Mouse (Mus musculus) ES-Bruce4 (cell line): ENCODE results near the gene Hs3st1.

ENCODE experiments used
- CTCF ChIP-seq: IDR thresholded peaks from one replicate; pipeline ENCODE4 v1.8.1; 2011; ENCODE audit warnings: low read depth, low read length
- EP300 ChIP-seq: IDR thresholded peaks from 2 replicates; pipeline ENCODE4 v1.6.1; 2011; ENCODE audit warnings: low read depth, low read length; ENCODE audit not compliant: insufficient read depth
- POLR2A ChIP-seq: IDR thresholded peaks from one replicate; pipeline ENCODE4 v1.8.1; 2011; ENCODE audit warnings: low read length; ENCODE audit not compliant: insufficient read depth

- TF ChIP-seq EP300 (no peak), CTCF (no peak), POLR2A (no peak)
Observed at GRCm38 (mm10) chr5:39777094-39777710, 21.9 kb upstream of the Hs3st1 start.
